Mouse (Mus musculus) T-cell, adult 2 months (primary cell): ENCODE measurements around the gene Gm21992.
"Not testable (repeated sequence)": the region's sequence is repeated elsewhere in the genome, so short reads cannot be mapped to it uniquely, and the experiment has no call there.

Experiments
- DNase-seq: peaks from one replicate; pipeline ENCODE4 v3.0.0; 2022; ENCODE audit warnings: low spot score

Gm21992 gene

GRCm38 (mm10) chr19:4812334-4812949, 1.0 kb upstream of the Gm21992 start:
- DNase-seq: peak; percentile 6

GRCm38 (mm10) chr19:4811909-4812242, 464 bp upstream of the Gm21992 start:
- no peak for DNase-seq

GRCm38 (mm10) chr19:4810746-4811062, 708 bp downstream of the Gm21992 start:
- DNase-seq: no peak

- DNase-seq: no peak
Observed at GRCm38 (mm10) chr19:4810309-4810708, 1.1 kb downstream of the Gm21992 start.

GRCm38 (mm10) chr19:4803283-4803682, 8.1 kb downstream of the Gm21992 start:
- DNase-seq: no peak

GRCm38 (mm10) chr19:4802691-4803091, 8.7 kb downstream of the Gm21992 start:
- no peak for DNase-seq

GRCm38 (mm10) chr19:4799083-4799482, 12.3 kb downstream of the Gm21992 start:
- no peak for DNase-seq

GRCm38 (mm10) chr19:4797846-4798245, 13.6 kb downstream of the Gm21992 start:
- no peak for DNase-seq

GRCm38 (mm10) chr19:4795929-4796328, 15.5 kb downstream of the Gm21992 start:
- no peak for DNase-seq

GRCm38 (mm10) chr19:4793831-4794422, 17.5 kb downstream of the Gm21992 start, which contains the start of gene Rbm4:
Gene Rbm4, minus strand, starts transcription at chr19:4793901.
- peak; percentile 98 for DNase-seq

- no peak for DNase-seq
Observed at GRCm38 (mm10) chr19:4793281-4793830, 18.1 kb downstream of the Gm21992 start.

- DNase-seq: no peak
Observed at GRCm38 (mm10) chr19:4786313-4786712, 25.1 kb downstream of the Gm21992 start.

GRCm38 (mm10) chr19:4785206-4785605, 26.2 kb downstream of the Gm21992 start:
- DNase-seq: no peak

- no peak for DNase-seq
Observed at GRCm38 (mm10) chr19:4782891-4783290, 28.5 kb downstream of the Gm21992 start.

- no peak for DNase-seq
Observed at GRCm38 (mm10) chr19:4772785-4773184, 38.6 kb downstream of the Gm21992 start.

- DNase-seq: no peak
Observed at GRCm38 (mm10) chr19:4767507-4768148, 43.8 kb downstream of the Gm21992 start.

- DNase-seq: peak; percentile 10
Observed at GRCm38 (mm10) chr19:4762876-4763275, 48.5 kb downstream of the Gm21992 start.

GRCm38 (mm10) chr19:4760544-4760943, 50.9 kb downstream of the Gm21992 start:
- not testable (repeated sequence) for DNase-seq

- DNase-seq: no peak
Observed at GRCm38 (mm10) chr19:4756921-4757320, 54.5 kb downstream of the Gm21992 start.

- DNase-seq: peak; percentile 95
Observed at GRCm38 (mm10) chr19:4756193-4756911, 55.1 kb downstream of the Gm21992 start, which contains the start of gene Rbm4b. Gene Rbm4b, plus strand, starts transcription at chr19:4756497.

GRCm38 (mm10) chr19:4755565-4756192, 55.7 kb downstream of the Gm21992 start:
- DNase-seq: peak; percentile 88

- no peak for DNase-seq
Observed at GRCm38 (mm10) chr19:4749975-4750374, 61.4 kb downstream of the Gm21992 start.
